Mouse (Mus musculus): Measurements from ENCODE around the gene Sun1. TPM values are rescaled to one million over a fixed set of nuclear protein-coding genes. Genes with fewer than 3 reads are reported as not detected.

The Sun1 gene
- total and polyA plus RNA-seq, 3 experiments = 71.3 to 79.0 TPM; not detected in 1

- no peaks in the 10 kb centered on the region for H3K9me3 ChIP-seq (replicated peaks; ENCODE audit: insufficient read depth, low read length)
- TF ChIP-seq MAFK (IDR thresholded peaks at IDR 0.05; ENCODE audit: borderline replicate concordance, low read depth, low read length) (no peak), USF2 (IDR thresholded peaks at IDR 0.05; ENCODE audit: borderline replicate concordance in 1 of 2, insufficient read depth in 1 of 2, low read depth in 1 of 2, low read length in 2 of 2) (no peak), ZC3H11A (IDR thresholded peaks at IDR 0.05; ENCODE audit: low read depth, low read length) (no peak), GATA1 (IDR thresholded peaks at IDR 0.05; ENCODE audit: low read depth, low read length) (no peak), UBTF (IDR thresholded peaks at IDR 0.05; ENCODE audit: borderline replicate concordance, insufficient read depth, low read depth, low read length) (no peak), RCOR1 (IDR thresholded peaks at IDR 0.05; ENCODE audit: low read depth, low read length) (no peak), GABPA (IDR thresholded peaks at IDR 0.05; ENCODE audit: low read depth, low read length) (no peak), KAT2A (conservative IDR thresholded peaks at IDR 0.05; ENCODE audit: low read depth, low read length) (no peak), POLR2AphosphoS2 (IDR thresholded peaks at IDR 0.05; ENCODE audit: low read length) (no peak), NRF1 (IDR thresholded peaks at IDR 0.05; ENCODE audit: insufficient read depth, low read depth, low read length, poor library complexity, severe bottlenecking) (no peak), TCF12 (IDR thresholded peaks at IDR 0.05; ENCODE audit: low read depth, low read length) (no peak), MYB (IDR thresholded peaks at IDR 0.05; ENCODE audit: low read depth, low read length) (no peak)
- no peak overlapping the region for H3K4me3 ChIP-seq (ENCODE audit: control insufficient read depth in 1 of 2, insufficient read depth in 1 of 2, low read depth in 2 of 2, low read length in 2 of 2)
- no peak overlapping the region for H3K9ac ChIP-seq (ENCODE audit: control insufficient read depth, low read depth, low read length, poor library complexity, severe bottlenecking)
- no peaks in the 10 kb centered on the region for H3K4me1 ChIP-seq (ENCODE audit: control insufficient read depth in 1 of 2, insufficient read depth in 2 of 2, low read length in 2 of 2)
- H3K79me2 ChIP-seq (ENCODE audit: control insufficient read depth, insufficient read depth, low read length, poor library complexity) = no peaks in the 10 kb centered on the region
- no peaks in the 10 kb centered on the region; a peak in 1 of 4 replicates for H3K36me3 ChIP-seq (ENCODE audit: control insufficient read depth in 1 of 2, insufficient read depth in 2 of 2, low read length in 2 of 2)
- DNase-seq (ENCODE audit: low read depth, low spot score) = no peak
- no peaks in the 10 kb centered on the region for H3K27me3 ChIP-seq (ENCODE audit: control insufficient read depth in 1 of 2, insufficient read depth in 2 of 2, low read length in 2 of 2)
- H3K27ac ChIP-seq (ENCODE audit: control insufficient read depth, low read depth, low read length) = no peak overlapping the region
Observed at GRCm38 (mm10) chr5:139184897-139185296, 15.5 kb upstream of the Sun1 start.

DNA sequence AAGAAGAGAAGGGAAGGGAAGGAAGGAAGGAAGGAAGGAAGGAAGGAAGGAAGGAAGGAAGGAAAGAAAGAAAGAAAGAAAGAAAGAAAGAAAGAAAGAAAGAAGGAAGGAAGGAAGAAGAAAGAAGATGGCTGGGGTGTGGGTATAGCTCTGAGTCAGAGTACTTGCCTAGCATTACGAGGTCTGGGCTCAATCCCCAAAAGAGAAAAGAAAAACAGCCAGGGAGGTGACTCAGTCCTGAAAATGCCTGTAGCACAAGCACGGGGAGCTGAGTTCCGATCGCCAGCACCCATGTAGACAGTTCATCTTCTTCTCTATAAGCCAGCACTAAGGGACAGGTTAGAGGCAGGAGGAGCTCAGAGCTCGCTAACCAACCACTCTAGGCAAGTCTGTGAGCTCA is 10.7 kb upstream of the Sun1 start:
- Histone ChIP-seq H3K4me1 (ENCODE audit: control insufficient read depth in 1 of 2, insufficient read depth in 2 of 2, low read length in 2 of 2) (no peaks in the 10 kb centered on the region), H3K79me2 (ENCODE audit: control insufficient read depth, insufficient read depth, low read length, poor library complexity) (no peaks in the 10 kb centered on the region), H3K4me3 (ENCODE audit: control insufficient read depth in 1 of 2, insufficient read depth in 1 of 2, low read depth in 2 of 2, low read length in 2 of 2) (no peak overlapping the region), H3K27me3 (ENCODE audit: control insufficient read depth in 1 of 2, insufficient read depth in 2 of 2, low read length in 2 of 2) (no peaks in the 10 kb centered on the region), H3K9ac (ENCODE audit: control insufficient read depth, low read depth, low read length, poor library complexity, severe bottlenecking) (no peak overlapping the region), H3K36me3 (ENCODE audit: control insufficient read depth in 1 of 2, insufficient read depth in 2 of 2, low read length in 2 of 2) (no peaks in the 10 kb centered on the region; a peak in 1 of 4 replicates), H3K27ac (ENCODE audit: control insufficient read depth, low read depth, low read length) (no peak overlapping the region), H3K9me3 (replicated peaks; ENCODE audit: insufficient read depth, low read length) (no peaks in the 10 kb centered on the region)
- TF ChIP-seq MYC (IDR thresholded peaks at IDR 0.05; ENCODE audit: low read depth, low read length) (no peak), POLR2A (IDR thresholded peaks at IDR 0.05; ENCODE audit: control insufficient read depth in 1 of 2, insufficient read depth in 1 of 2, low read depth in 1 of 2, low read length in 2 of 2, poor library complexity in 1 of 2) (no peak)
- DNase-seq (ENCODE audit: low read depth, low spot score) = no peak

GRCm38 (mm10) chr5:139190958-139191357 is 9.5 kb upstream of the Sun1 start:
- Histone ChIP-seq H3K9me3 (replicated peaks; ENCODE audit: insufficient read depth, low read length) (no peaks in the 10 kb centered on the region), H3K9ac (ENCODE audit: control insufficient read depth, low read depth, low read length, poor library complexity, severe bottlenecking) (no peak overlapping the region), H3K79me2 (ENCODE audit: control insufficient read depth, insufficient read depth, low read length, poor library complexity) (no peaks in the 10 kb centered on the region), H3K27me3 (ENCODE audit: control insufficient read depth in 1 of 2, insufficient read depth in 2 of 2, low read length in 2 of 2) (no peaks in the 10 kb centered on the region), H3K36me3 (ENCODE audit: control insufficient read depth in 1 of 2, insufficient read depth in 2 of 2, low read length in 2 of 2) (peaks cover 0 to 4% of the 10 kb centered on the region in 2 experiments; a peak in 3 of 4 replicates), H3K27ac (ENCODE audit: control insufficient read depth, low read depth, low read length) (no peak overlapping the region), H3K4me1 (ENCODE audit: control insufficient read depth in 1 of 2, insufficient read depth in 2 of 2, low read length in 2 of 2) (peaks cover 2 to 4% of the 10 kb centered on the region in 2 experiments), H3K4me3 (ENCODE audit: control insufficient read depth in 1 of 2, insufficient read depth in 1 of 2, low read depth in 2 of 2, low read length in 2 of 2) (no peak overlapping the region)
- DNase-seq (ENCODE audit: low read depth, low spot score) = no peak
- TF ChIP-seq SMC3 (IDR thresholded peaks at IDR 0.05; ENCODE audit: low read depth, low read length) (no peak), USF1 (IDR thresholded peaks at IDR 0.05; ENCODE audit: low read depth, low read length) (no peak), CTCF (IDR thresholded peaks at IDR 0.05 in 2 of 3, conservative IDR thresholded peaks at IDR 0.05 in 1 of 3; ENCODE audit: control insufficient read depth in 1 of 3, insufficient read depth in 1 of 3, low read depth in 2 of 3, low read length in 3 of 3, poor library complexity in 1 of 3, severe bottlenecking in 1 of 3) (no peak), RCOR1 (IDR thresholded peaks at IDR 0.05; ENCODE audit: low read depth, low read length) (no peak), TCF12 (IDR thresholded peaks at IDR 0.05; ENCODE audit: low read depth, low read length) (no peak)

Data from MEL (cell line).